Mouse (Mus musculus): ENCODE measurements around the gene Exoc3l4.

DNA sequence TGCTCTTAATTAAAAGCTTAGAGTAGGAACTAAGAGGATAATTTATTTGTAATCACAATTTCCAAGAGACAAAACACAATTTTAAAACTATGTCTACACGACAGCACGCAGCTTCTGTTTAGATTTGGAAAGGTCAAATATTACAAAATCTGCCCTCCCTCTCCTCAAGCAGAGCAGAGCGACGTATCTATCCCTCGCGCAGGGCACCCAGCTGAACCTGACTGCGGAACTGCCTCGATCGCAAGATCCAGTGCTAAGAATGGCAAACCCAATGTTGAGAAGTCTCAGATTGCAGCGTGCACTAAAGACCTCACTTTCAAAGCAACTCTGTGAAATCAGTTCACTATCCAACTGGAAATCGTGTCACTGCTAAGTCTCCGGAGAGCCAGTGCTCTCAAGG, 41.3 kb upstream of the Exoc3l4 start:
- TF ChIP-seq CTCF (IDR thresholded peaks at IDR 0.05; ENCODE audit: borderline replicate concordance, insufficient read depth, low read depth, low read length) (no peak), POLR2A (IDR thresholded peaks at IDR 0.05; ENCODE audit: borderline replicate concordance, insufficient read depth, low read length) (no peak)

Measured in cerebellum, adult 2 months (tissue).